Mouse (Mus musculus) common myeloid progenitor, adult 5-6 weeks (primary cell): ENCODE measurements at regions not wholly inside any gene's neighbourhood (a gene's known extent, or its start where the extent isn't known, plus 50 kb on each side); places are given as distances from the start of the nearest gene placed in this dataset.

Experiments used
- ATAC-seq: replicated peaks from 2 replicates; pipeline ENCODE4 v1.8.0; 2016; ENCODE audit warnings: low read depth, mild to moderate bottlenecking, moderate TSS enrichment, inconsistent platforms; ENCODE audit not compliant: poor library complexity, severe bottlenecking

- ATAC-seq: peak; percentile 79
These were observed 72.1 kb downstream of the Cdc42ep3 start for GRCm38 (mm10) chr17:79282771-79283170.

GRCm38 (mm10) chr17:79273551-79273950 is 81.3 kb downstream of the Cdc42ep3 start:
- ATAC-seq: no peak

GRCm38 (mm10) chr17:79259691-79260090 is 95.2 kb downstream of the Cdc42ep3 start:
- ATAC-seq: no peak

GRCm38 (mm10) chr17:79246962-79247902 is 107.7 kb downstream of the Cdc42ep3 start:
- no peak for ATAC-seq

GRCm38 (mm10) chr17:79244121-79244520 is 110.8 kb downstream of the Cdc42ep3 start:
- ATAC-seq: no peak

GRCm38 (mm10) chr17:79243426-79243825 is 111.5 kb downstream of the Cdc42ep3 start:
- no peak for ATAC-seq

- no peak for ATAC-seq
These were observed 113.4 kb downstream of the Cdc42ep3 start for GRCm38 (mm10) chr17:79241489-79241888.

GRCm38 (mm10) chr17:79236244-79236781 is 118.6 kb downstream of the Cdc42ep3 start:
- peak; percentile 75 for ATAC-seq

GRCm38 (mm10) chr17:79230653-79231489 is 124.0 kb downstream of the Cdc42ep3 start:
- peak; percentile 94 for ATAC-seq

GRCm38 (mm10) chr17:79206563-79206962 is 148.3 kb downstream of the Cdc42ep3 start:
- ATAC-seq: no peak

GRCm38 (mm10) chr17:79206111-79206510 is 148.8 kb downstream of the Cdc42ep3 start:
- no peak for ATAC-seq

- ATAC-seq: no peak
These were observed 148.2 kb downstream of the Qpct start for GRCm38 (mm10) chr17:79199814-79200491.

GRCm38 (mm10) chr17:79191871-79192373 is 140.2 kb downstream of the Qpct start:
- ATAC-seq: no peak

- ATAC-seq: no peak
These were observed 136.6 kb downstream of the Qpct start for GRCm38 (mm10) chr17:79188282-79188681.

GRCm38 (mm10) chr17:79180277-79181130 is 128.8 kb downstream of the Qpct start:
- no peak for ATAC-seq

- ATAC-seq: no peak
These were observed 125.6 kb downstream of the Qpct start for GRCm38 (mm10) chr17:79177259-79177658.

- ATAC-seq: no peak
These were observed 124.7 kb downstream of the Qpct start for GRCm38 (mm10) chr17:79176356-79176755.

GRCm38 (mm10) chr17:79175381-79175780 is 123.7 kb downstream of the Qpct start:
- peak; percentile 32; the same call in 1 of the 2 replicates for ATAC-seq

GRCm38 (mm10) chr17:79172328-79172727 is 120.6 kb downstream of the Qpct start:
- no peak for ATAC-seq
